Mouse (Mus musculus) cerebellum, adult 2 months (tissue): ENCODE results near the gene Lat. TPM values are rescaled to one million over a fixed set of nuclear protein-coding genes. Genes with fewer than 3 reads are reported as not detected.
"Not testable (repeated sequence)": the region's sequence is repeated elsewhere in the genome, so short reads cannot be mapped to it uniquely, and the experiment has no call there.

Experiments used
- DNase-seq, 2 experiments: peaks; one replicate each; pipeline ENCODE4 v3.0.0; 2021
- H3K27ac ChIP-seq: fragments of 200-500 bp; 2 replicates; pipeline ENCODE4 v1.5.1; 2012; ENCODE audit warnings: low read length, control low read depth, inconsistent platforms; ENCODE audit not compliant: insufficient read depth
- H3K27me3 ChIP-seq: fragments of 200-500 bp; 2 replicates; pipeline ENCODE4 v1.6.1; 2012; ENCODE audit warnings: inconsistent platforms, mild to moderate bottlenecking, low read length, moderate library complexity; ENCODE audit not compliant: control insufficient read depth, insufficient read depth
- H3K4me1 ChIP-seq: fragments of 200-500 bp; 2 replicates; pipeline ENCODE4 v1.6.1; 2011; ENCODE audit warnings: low read length; ENCODE audit not compliant: control insufficient read depth, insufficient read depth
- H3K4me3 ChIP-seq: fragments of 200-500 bp; replicated peaks from 2 replicates; pipeline ENCODE3; 2011; ENCODE audit warnings: mild to moderate bottlenecking, low read depth, low read length, control low read depth; ENCODE audit not compliant: insufficient read depth
- CTCF ChIP-seq: fragments of 200-500 bp; IDR thresholded peaks from 2 replicates; pipeline ENCODE4 v1.5.1; 2011; ENCODE audit warnings: low read depth, mild to moderate bottlenecking, control low read depth, low read length, moderate library complexity, borderline replicate concordance; ENCODE audit not compliant: insufficient read depth
- POLR2A ChIP-seq: fragments of 200-500 bp; IDR thresholded peaks from 2 replicates; pipeline ENCODE4 v1.6.1; 2011; ENCODE audit warnings: low read length, control low read depth, borderline replicate concordance; ENCODE audit not compliant: insufficient read depth
- WGBS: fragments of 180-500 bp; shearing (Covaris S2); methylation state at CpG from one replicate; pipeline ENCODE4 v1.1.7; 2018; 5-methylcytosine and 5-hydroxymethylcytosine counted together
- polyA plus RNA-seq: library from polyadenylated mRNA; depleted of rRNA; stranded (reverse); fragments of >200 nt; gene quantifications from 2 replicates; pipeline ENCODE4 v1.2.3, GENCODE M21; 2012; rRNA removed

Lat gene
- polyA plus RNA-seq = 1.6 and 1.9 TPM in 2 replicates

GRCm38 (mm10) chr7:126369393-126369792 is at the start of gene Lat:
Lat (minus strand) TSS chr7:126369570.
- Histone ChIP-seq H3K27ac (no peak within 1 kb of the TSS), H3K4me3 (no peak within 1 kb of the TSS), H3K27me3 (no peaks in the 10 kb centered on the region), H3K4me1 (no peaks in the 10 kb centered on the region)
- WGBS = 72% methylated on average over 13 of the region's 13 CpGs
- TF ChIP-seq POLR2A (no peak), CTCF (no peak)
- no peak for DNase-seq

- DNase-seq = no peak
- WGBS = 65% methylated on average over 3 of the region's 3 CpGs
- Histone ChIP-seq H3K4me3 (no peak overlapping the region), H3K27me3 (no peaks in the 10 kb centered on the region), H3K4me1 (no peaks in the 10 kb centered on the region), H3K27ac (no peak overlapping the region)
- TF ChIP-seq CTCF = no peak
- TF ChIP-seq POLR2A = no peak
Measured at GRCm38 (mm10) chr7:126418496-126418895, 49.1 kb upstream of the Lat start.

- H3K27me3 ChIP-seq = no peaks in the 10 kb centered on the region
- WGBS = 78% methylated on average over 4 of the region's 4 CpGs
- no peaks in the 10 kb centered on the region for H3K4me1 ChIP-seq
- no peak overlapping the region for H3K27ac ChIP-seq
- DNase-seq = no peak
- TF ChIP-seq POLR2A (no peak), CTCF (no peak)
- no peak overlapping the region for H3K4me3 ChIP-seq
Measured at GRCm38 (mm10) chr7:126417606-126418005, 48.2 kb upstream of the Lat start.

- no peak for DNase-seq
- Histone ChIP-seq H3K27ac (no peak overlapping the region), H3K27me3 (no peaks in the 10 kb centered on the region), H3K4me3 (no peak overlapping the region), H3K4me1 (no peaks in the 10 kb centered on the region)
- 22% methylated on average over 8 of the region's 8 CpGs for WGBS
- TF ChIP-seq CTCF = no peak
- TF ChIP-seq POLR2A = no peak
Measured at GRCm38 (mm10) chr7:126417045-126417444, 47.7 kb upstream of the Lat start.

GRCm38 (mm10) chr7:126416615-126417014 is 47.2 kb upstream of the Lat start:
- Histone ChIP-seq H3K4me1 (no peaks in the 10 kb centered on the region), H3K27me3 (no peaks in the 10 kb centered on the region), H3K27ac (no peak overlapping the region), H3K4me3 (no peak overlapping the region)
- WGBS = 38% methylated on average over 2 of the region's 2 CpGs
- DNase-seq = no peak
- no peak for TF ChIP-seq POLR2A

- DNase-seq = no peak
- TF ChIP-seq POLR2A (no peak), CTCF (no peak)
- Histone ChIP-seq H3K27ac (no peak within 1 kb of the TSS), H3K27me3 (no peaks in the 10 kb centered on the region), H3K4me3 (no peak within 1 kb of the TSS), H3K4me1 (no peaks in the 10 kb centered on the region)
- 82% methylated on average over 6 of the region's 6 CpGs for WGBS
Measured at GRCm38 (mm10) chr7:126414725-126415124, 45.4 kb upstream of the Lat start, which contains the start of gene Cd19. Cd19 (minus strand) TSS chr7:126414889.

GRCm38 (mm10) chr7:126411061-126411460 is 41.7 kb upstream of the Lat start:
- DNase-seq = no peak
- no peak overlapping the region for H3K4me3 ChIP-seq
- no peaks in the 10 kb centered on the region for H3K4me1 ChIP-seq
- TF ChIP-seq CTCF (no peak), POLR2A (no peak)
- no peak overlapping the region for H3K27ac ChIP-seq
- 83% methylated on average over 4 of the region's 4 CpGs for WGBS
- no peaks in the 10 kb centered on the region for H3K27me3 ChIP-seq

GRCm38 (mm10) chr7:126408686-126409085 is 39.3 kb upstream of the Lat start:
- Histone ChIP-seq H3K4me1 (no peaks in the 10 kb centered on the region), H3K4me3 (no peak overlapping the region), H3K27ac (no peak overlapping the region), H3K27me3 (no peaks in the 10 kb centered on the region)
- TF ChIP-seq POLR2A (no peak), CTCF (no peak)
- 73% methylated on average over 2 of the region's 2 CpGs for WGBS
- DNase-seq = no peak

GRCm38 (mm10) chr7:126402518-126402917 is 33.1 kb upstream of the Lat start:
- not testable (repeated sequence) for H3K27ac ChIP-seq, H3K27me3 ChIP-seq, H3K4me1 ChIP-seq, DNase-seq, H3K4me3 ChIP-seq
- 78% methylated on average over 8 of the region's 8 CpGs for WGBS
